Mouse (Mus musculus) thymus, adult 18-20 months (tissue): ENCODE measurements around the gene Pex11g.

Experiments used
- DNase-seq, 2 experiments: peaks; one replicate each; pipeline ENCODE4 v3.0.0; 2022; ENCODE audit warnings: mixed read lengths in 2 of 2

Gene Pex11g

DNA sequence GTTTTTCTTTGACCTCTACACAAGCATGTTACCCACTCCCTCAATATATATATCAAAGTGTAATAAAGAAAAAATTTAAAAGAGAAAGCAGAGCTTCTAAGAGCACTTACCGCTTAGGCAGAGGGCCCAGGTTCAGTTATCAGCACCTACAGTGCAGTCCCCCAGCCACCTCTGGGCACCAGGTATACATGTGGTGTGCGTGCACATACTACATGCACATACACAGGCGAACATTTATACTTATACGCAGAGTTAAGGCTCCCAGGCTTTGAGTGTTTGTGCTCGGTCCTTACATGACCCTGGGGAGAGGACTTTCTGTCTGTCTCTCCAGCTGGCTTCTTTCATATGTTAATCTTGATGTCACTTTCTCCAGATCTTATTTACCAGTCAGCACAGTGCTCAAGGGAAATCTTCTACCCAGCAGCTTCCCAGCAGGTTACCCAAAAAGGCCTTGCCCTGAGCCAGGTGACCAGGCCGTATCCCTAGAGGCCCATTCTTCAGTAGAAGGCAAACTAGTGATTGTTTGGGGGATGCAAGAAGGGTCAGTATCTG is 52.8 kb downstream of the Pex11g start:
- no peak for DNase-seq

DNA sequence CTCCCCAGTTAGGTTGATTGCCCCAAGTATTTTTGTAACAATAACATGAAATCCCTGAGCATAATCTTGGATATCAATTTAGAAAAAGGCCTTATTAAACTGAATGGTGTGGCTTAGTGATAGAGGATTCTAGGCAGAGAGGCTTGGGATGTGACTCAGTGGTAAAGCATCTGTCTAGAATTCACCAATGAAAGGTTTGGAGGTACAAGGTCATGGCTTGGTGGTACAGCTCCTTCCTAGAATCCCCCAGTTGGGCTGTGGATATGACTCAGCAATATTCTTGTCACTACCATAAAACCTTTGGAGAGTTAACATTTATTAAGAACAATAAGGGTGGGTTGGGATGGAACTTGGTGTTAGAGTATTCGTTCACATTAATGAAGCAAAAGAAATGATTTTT is 54.7 kb downstream of the Pex11g start:
- DNase-seq = no peak

DNA sequence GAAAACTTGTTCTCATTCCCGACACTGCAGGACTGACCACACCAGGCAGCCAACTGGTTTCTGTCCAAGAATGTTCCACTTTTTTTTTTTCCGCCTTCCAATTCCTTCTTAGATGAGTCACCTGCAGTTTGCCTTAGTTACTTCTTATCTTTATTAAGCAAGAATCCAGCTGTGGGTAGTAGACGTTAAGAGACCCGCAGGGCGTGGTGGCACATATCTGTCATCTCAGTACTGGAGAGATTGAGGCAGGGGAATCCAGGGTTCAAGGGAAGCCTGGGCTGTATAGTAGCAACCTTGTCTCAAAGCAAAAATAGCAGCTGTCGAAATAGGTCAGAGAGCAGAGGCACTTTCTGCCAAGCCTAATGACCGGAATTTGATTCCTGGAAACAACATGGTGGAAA is 55.6 kb downstream of the Pex11g start:
- no peak for DNase-seq

DNA sequence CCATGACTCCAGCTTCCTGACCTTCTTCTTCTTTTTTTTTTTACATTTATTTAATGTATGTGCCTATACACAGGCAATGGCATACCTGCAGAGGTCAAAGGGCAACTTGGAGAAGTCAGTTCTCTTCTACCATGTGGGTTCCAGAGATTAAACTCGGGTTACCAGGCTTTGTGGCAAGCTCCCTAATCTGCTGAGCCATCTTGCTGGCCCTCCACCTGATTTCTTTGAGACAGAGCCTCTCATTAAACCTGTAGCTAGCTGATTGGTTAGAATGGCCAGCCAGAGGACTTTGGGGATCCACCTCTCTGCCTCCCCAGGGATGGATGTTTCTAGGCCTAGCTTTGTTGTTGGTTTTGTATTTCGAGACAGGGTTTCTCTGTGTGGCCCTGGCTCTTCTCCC is 56.4 kb downstream of the Pex11g start:
- DNase-seq = no peak

DNA sequence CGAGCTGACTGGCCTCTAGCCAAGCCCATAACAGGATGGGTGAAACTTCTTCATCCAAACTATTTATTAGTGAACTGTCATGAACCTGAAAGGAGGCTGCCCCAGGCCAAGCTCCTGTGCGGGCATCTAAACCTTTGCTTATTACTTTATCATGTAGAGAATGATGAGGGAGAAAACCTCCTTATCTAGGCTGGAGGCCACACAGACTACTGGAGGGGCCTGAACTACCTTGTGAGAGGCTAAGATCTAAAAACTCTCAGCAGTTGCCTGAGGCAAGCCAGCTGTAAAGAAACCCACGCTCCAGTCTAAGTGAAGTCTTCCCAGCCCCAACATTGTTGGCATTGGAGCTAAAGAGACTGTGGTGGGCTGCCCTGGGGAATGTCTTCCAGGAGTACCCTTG is 60.1 kb downstream of the Pex11g start:
- DNase-seq = no peak
